Mouse (Mus musculus) midbrain, embryonic 15.5 days (tissue): ENCODE results near the gene Maco1. TPM values are rescaled to one million over a fixed set of nuclear protein-coding genes. Genes with fewer than 3 reads are reported as not detected.
A peak's percentile ranks its signal among the peaks of the same experiment; 100 is the strongest.
"Not testable (repeated sequence)": the region's sequence is repeated elsewhere in the genome, so short reads cannot be mapped to it uniquely, and the experiment has no call there.

Experiments used
- ATAC-seq: fragments of 200-750 bp; cut with Nextera tagmentation; replicated peaks from 2 replicates; pipeline ENCODE4 v1.8.0; 2017; ENCODE audit warnings: moderate TSS enrichment
- H3K27ac ChIP-seq: fragments of 300-500 bp; sonication (generic); 2 replicates; pipeline ENCODE4 v1.5.1; 2015; ENCODE audit warnings: mild to moderate bottlenecking, inconsistent platforms
- H3K27me3 ChIP-seq: fragments of 300-500 bp; sonication (generic); replicated peaks from 2 replicates; pipeline ENCODE4 v1.6.1; 2015; ENCODE audit warnings: inconsistent platforms
- H3K36me3 ChIP-seq: fragments of 300-500 bp; sonication (generic); replicated peaks from 2 replicates; pipeline ENCODE4 v1.6.1; 2015; ENCODE audit warnings: inconsistent platforms
- H3K4me1 ChIP-seq: fragments of 300-500 bp; sonication (generic); 2 replicates; pipeline ENCODE4 v1.6.1; 2015; ENCODE audit warnings: inconsistent platforms
- H3K4me2 ChIP-seq: fragments of 300-500 bp; sonication (generic); 2 replicates; pipeline ENCODE4 v1.6.1; 2015; ENCODE audit warnings: inconsistent platforms, mild to moderate bottlenecking, moderate library complexity
- H3K4me3 ChIP-seq: fragments of 300-500 bp; sonication (generic); 2 replicates; pipeline ENCODE4 v1.5.1; 2015; ENCODE audit warnings: mild to moderate bottlenecking, inconsistent platforms
- H3K9ac ChIP-seq: fragments of 300-500 bp; sonication (generic); 2 replicates; pipeline ENCODE4 v1.6.1; 2015; ENCODE audit warnings: mild to moderate bottlenecking, inconsistent platforms
- H3K9me3 ChIP-seq: fragments of 300-500 bp; sonication (generic); 2 replicates; pipeline ENCODE4 v1.6.1; 2016; ENCODE audit warnings: inconsistent platforms
- WGBS: fragments of 180-500 bp; shearing (Covaris S2); methylation state at CpG from one replicate; pipeline ENCODE4 v1.1.7; 2015; ENCODE audit warnings: mixed read lengths; 5-methylcytosine and 5-hydroxymethylcytosine counted together
- polyA plus RNA-seq: library from polyadenylated mRNA; unstranded; fragments of >200 nt; fragmentation: Nextera tagmentation; extraction: Ambion mirVana; gene quantifications from 2 replicates; pipeline ENCODE4 v1.2.1, GENCODE M21; 2015

The Maco1 gene
- polyA plus RNA-seq, 1 experiment from 2014 or later: 106 TPM

GRCm38 (mm10) chr4:134800098-134800497 lies 53.0 kb downstream of the Maco1 start:
- WGBS: 82% methylated on average over 8 of the region's 8 CpGs
- H3K4me3 ChIP-seq: no peak overlapping the region

GRCm38 (mm10) chr4:134799272-134799671 lies 53.9 kb downstream of the Maco1 start:
- no peaks in the 10 kb centered on the region for H3K9me3 ChIP-seq
- H3K4me2 ChIP-seq: no peak overlapping the region
- H3K36me3 ChIP-seq: peaks cover 25% of the 10 kb centered on the region
- no peak overlapping the region for H3K4me3 ChIP-seq
- no peak overlapping the region for H3K9ac ChIP-seq
- no peak overlapping the region for H3K27ac ChIP-seq
- WGBS: 11% methylated on average over 4 of the region's 4 CpGs
- peak; percentile 60 for ATAC-seq
- no peaks in the 10 kb centered on the region for H3K27me3 ChIP-seq
- no peaks in the 10 kb centered on the region for H3K4me1 ChIP-seq

More at GRCm38 (mm10) chr4:134800098-134800497, 53.0 kb downstream of the Maco1 start:
- Histone ChIP-seq H3K27ac (no peak overlapping the region), H3K4me1 (no peaks in the 10 kb centered on the region), H3K36me3 (peaks cover 33% of the 10 kb centered on the region), H3K9me3 (no peaks in the 10 kb centered on the region), H3K4me2 (no peak overlapping the region), H3K9ac (no peak overlapping the region), H3K27me3 (no peaks in the 10 kb centered on the region)
- no peak for ATAC-seq

DNA sequence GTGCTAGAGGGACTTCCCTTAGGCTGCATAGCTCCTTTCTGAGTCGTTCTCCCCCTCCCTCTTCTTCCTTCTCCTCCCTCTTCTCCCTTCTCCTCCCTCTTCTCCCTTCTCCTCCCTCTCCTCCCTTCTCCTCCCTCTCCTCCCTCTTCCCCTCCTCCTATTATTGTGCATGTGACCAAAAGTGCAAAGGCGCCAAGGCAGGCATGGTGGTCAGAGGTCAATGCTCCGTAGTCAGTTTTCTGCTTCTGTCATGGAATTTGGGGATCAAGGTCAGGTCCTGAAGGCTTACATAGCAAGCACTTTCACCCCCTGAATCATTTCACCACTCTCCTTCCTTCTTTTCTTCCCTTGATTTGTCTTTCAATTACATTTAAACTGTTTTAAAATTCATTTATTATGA lies 54.3 kb downstream of the Maco1 start:
- no peak overlapping the region for H3K4me2 ChIP-seq
- no peak overlapping the region for H3K4me3 ChIP-seq
- no peak overlapping the region for H3K27ac ChIP-seq
- peaks cover 21% of the 10 kb centered on the region for H3K36me3 ChIP-seq
- H3K9me3 ChIP-seq: no peaks in the 10 kb centered on the region
- 55% methylated on average over 3 of the region's 3 CpGs for WGBS
- no peaks in the 10 kb centered on the region for H3K4me1 ChIP-seq
- ATAC-seq: no peak
- no peaks in the 10 kb centered on the region for H3K27me3 ChIP-seq
- no peak overlapping the region for H3K9ac ChIP-seq

- Histone ChIP-seq H3K9me3 (no peaks in the 10 kb centered on the region), H3K27ac (no peak overlapping the region), H3K27me3 (no peaks in the 10 kb centered on the region), H3K4me3 (no peak overlapping the region), H3K4me1 (no peaks in the 10 kb centered on the region), H3K9ac (no peak overlapping the region), H3K4me2 (no peak overlapping the region), H3K36me3 (peaks cover 12% of the 10 kb centered on the region; the same call in 1 of the 2 replicates)
- WGBS: 80% methylated on average over 6 of the region's 6 CpGs
- ATAC-seq: no peak
Observed at GRCm38 (mm10) chr4:134797621-134798020, 55.5 kb downstream of the Maco1 start.

DNA sequence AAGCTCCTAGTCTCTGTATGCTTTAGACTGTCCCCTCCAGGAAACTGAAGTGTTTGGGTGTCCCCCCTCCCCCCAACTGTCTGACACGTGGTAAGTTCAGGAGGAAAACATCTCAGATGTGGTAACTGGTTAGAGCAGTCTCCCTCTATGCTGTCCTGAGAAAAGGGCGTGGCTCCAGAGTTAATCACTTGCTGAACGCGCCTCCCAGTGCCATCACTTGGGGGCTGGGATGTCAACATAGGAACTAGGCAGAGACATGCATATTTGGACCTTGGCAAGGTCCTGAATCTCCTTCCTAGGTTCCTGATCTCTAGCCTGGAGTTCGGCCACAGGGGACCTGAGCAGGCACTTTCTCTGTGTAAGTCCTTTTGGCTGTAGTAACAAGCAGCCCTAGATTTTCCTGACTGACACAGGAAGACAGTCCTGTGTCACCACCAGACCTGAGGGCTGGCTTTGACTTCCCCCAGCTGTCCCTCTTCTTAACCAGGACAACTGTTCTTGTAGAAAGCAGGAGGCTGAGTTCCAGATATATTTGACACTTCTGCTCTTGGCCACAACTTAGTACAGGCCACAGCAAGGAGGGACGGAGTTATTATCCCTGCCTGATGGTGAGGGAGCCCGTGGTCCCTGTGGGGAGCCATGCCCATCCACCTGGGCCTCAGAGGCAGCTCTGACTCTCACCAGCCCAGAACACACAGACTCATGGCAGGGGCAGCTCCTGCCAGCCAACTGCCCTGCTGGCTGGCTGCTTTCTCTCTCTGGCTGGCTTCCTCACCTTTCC lies 56.4 kb downstream of the Maco1 start:
- WGBS: 28% methylated on average over 7 of the region's 7 CpGs
- no peaks in the 10 kb centered on the region for H3K27me3 ChIP-seq
- ATAC-seq: no peak

GRCm38 (mm10) chr4:134795819-134796485 lies 57.2 kb downstream of the Maco1 start:
- H3K4me3 ChIP-seq: no peak overlapping the region
- 75% methylated on average over 5 of the region's 5 CpGs for WGBS
- no peaks in the 10 kb centered on the region; the same call in 1 of the 2 replicates for H3K36me3 ChIP-seq
- H3K27me3 ChIP-seq: no peaks in the 10 kb centered on the region
- ATAC-seq: no peak
- H3K9me3 ChIP-seq: no peaks in the 10 kb centered on the region
- no peak overlapping the region for H3K4me2 ChIP-seq
- no peak overlapping the region for H3K27ac ChIP-seq
- H3K4me1 ChIP-seq: no peaks in the 10 kb centered on the region
- no peak overlapping the region for H3K9ac ChIP-seq

More for the DNA sequence above, 56.4 kb downstream of the Maco1 start:
- Histone ChIP-seq H3K4me1 (no peaks in the 10 kb centered on the region), H3K27ac (no peak overlapping the region), H3K36me3 (peaks cover 4% of the 10 kb centered on the region; the same call in 1 of the 2 replicates), H3K9me3 (no peaks in the 10 kb centered on the region), H3K4me2 (no peak overlapping the region), H3K9ac (no peak overlapping the region), H3K4me3 (no peak overlapping the region)

DNA sequence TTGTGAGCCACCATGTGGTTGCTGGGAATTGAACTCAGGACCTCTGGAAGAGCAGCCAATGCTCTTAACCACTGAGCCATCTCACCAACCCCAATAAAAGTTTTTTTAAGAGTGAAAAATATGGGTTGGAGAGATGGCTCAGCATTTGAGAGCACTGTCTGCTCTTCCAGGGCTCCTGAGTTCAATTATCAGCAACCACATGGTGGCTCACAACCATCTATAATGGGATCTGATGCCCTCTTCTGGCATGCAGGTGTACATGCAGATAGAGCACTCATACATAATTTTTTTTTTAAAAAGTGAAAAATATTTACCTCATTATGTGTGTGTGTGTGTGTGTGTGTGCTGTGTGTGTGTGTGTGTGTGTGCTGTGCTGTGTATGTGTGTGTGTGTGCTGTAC lies 58.2 kb downstream of the Maco1 start:
- not testable (repeated sequence) for H3K27ac ChIP-seq, H3K9ac ChIP-seq, H3K9me3 ChIP-seq, H3K4me3 ChIP-seq, H3K36me3 ChIP-seq, H3K4me2 ChIP-seq, ATAC-seq, H3K4me1 ChIP-seq, H3K27me3 ChIP-seq

- no peak overlapping the region for H3K27ac ChIP-seq
- no peaks in the 10 kb centered on the region for H3K9me3 ChIP-seq
- H3K4me3 ChIP-seq: no peak overlapping the region
- no peak for ATAC-seq
- no peaks in the 10 kb centered on the region for H3K4me1 ChIP-seq
- H3K4me2 ChIP-seq: no peak overlapping the region
- H3K9ac ChIP-seq: no peak overlapping the region
- 48% methylated on average over 10 of the region's 10 CpGs for WGBS
- no peaks in the 10 kb centered on the region for H3K36me3 ChIP-seq
- H3K27me3 ChIP-seq: no peaks in the 10 kb centered on the region
Observed at GRCm38 (mm10) chr4:134793213-134793956, 59.8 kb downstream of the Maco1 start.

- H3K36me3 ChIP-seq: no peaks in the 10 kb centered on the region
- WGBS: 49% methylated on average over 6 of the region's 6 CpGs
- no peaks in the 10 kb centered on the region for H3K4me1 ChIP-seq
- no peak overlapping the region for H3K4me3 ChIP-seq
- no peak overlapping the region for H3K27ac ChIP-seq
- no peak for ATAC-seq
- no peaks in the 10 kb centered on the region for H3K9me3 ChIP-seq
- H3K4me2 ChIP-seq: no peak overlapping the region
- no peak overlapping the region for H3K9ac ChIP-seq
- H3K27me3 ChIP-seq: no peaks in the 10 kb centered on the region
Observed at GRCm38 (mm10) chr4:134791731-134792130, 61.4 kb downstream of the Maco1 start.

- H3K9ac ChIP-seq: no peak overlapping the region
- H3K9me3 ChIP-seq: no peaks in the 10 kb centered on the region
- no peaks in the 10 kb centered on the region for H3K27me3 ChIP-seq
- no peaks in the 10 kb centered on the region for H3K36me3 ChIP-seq
- H3K4me1 ChIP-seq: no peaks in the 10 kb centered on the region
- no peak overlapping the region for H3K4me3 ChIP-seq
- ATAC-seq: no peak
- 39% methylated on average over 10 of the region's 10 CpGs for WGBS
- H3K27ac ChIP-seq: no peak overlapping the region
- H3K4me2 ChIP-seq: no peak overlapping the region
Observed at GRCm38 (mm10) chr4:134786946-134787345, 66.2 kb downstream of the Maco1 start.

DNA sequence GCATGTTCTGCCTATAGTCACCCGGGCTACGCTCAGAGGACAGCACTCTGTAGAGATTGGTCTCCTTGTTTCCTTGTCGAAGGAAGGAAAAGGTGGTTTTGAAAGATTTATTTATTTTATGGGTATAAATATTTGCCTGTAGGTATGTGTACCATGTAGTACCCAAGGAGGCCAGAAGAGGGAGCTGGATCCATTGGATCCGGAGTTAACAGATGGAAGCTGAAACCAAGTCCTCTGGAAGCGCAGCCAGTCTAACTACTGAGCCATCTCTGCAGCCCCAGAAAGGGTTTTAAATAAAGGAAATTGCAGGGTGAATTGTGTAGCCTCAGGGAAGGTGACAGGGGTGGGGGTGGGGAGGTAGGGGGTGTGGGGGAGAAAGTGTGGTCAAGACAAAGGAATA lies 68.4 kb downstream of the Maco1 start:
- Histone ChIP-seq H3K36me3 (no peaks in the 10 kb centered on the region), H3K4me2 (no peak overlapping the region), H3K4me3 (no peak overlapping the region), H3K4me1 (no peaks in the 10 kb centered on the region), H3K27ac (no peak overlapping the region), H3K27me3 (no peaks in the 10 kb centered on the region), H3K9ac (no peak overlapping the region), H3K9me3 (no peaks in the 10 kb centered on the region)
- 51% methylated on average over 5 of the region's 5 CpGs for WGBS
- no peak for ATAC-seq

DNA sequence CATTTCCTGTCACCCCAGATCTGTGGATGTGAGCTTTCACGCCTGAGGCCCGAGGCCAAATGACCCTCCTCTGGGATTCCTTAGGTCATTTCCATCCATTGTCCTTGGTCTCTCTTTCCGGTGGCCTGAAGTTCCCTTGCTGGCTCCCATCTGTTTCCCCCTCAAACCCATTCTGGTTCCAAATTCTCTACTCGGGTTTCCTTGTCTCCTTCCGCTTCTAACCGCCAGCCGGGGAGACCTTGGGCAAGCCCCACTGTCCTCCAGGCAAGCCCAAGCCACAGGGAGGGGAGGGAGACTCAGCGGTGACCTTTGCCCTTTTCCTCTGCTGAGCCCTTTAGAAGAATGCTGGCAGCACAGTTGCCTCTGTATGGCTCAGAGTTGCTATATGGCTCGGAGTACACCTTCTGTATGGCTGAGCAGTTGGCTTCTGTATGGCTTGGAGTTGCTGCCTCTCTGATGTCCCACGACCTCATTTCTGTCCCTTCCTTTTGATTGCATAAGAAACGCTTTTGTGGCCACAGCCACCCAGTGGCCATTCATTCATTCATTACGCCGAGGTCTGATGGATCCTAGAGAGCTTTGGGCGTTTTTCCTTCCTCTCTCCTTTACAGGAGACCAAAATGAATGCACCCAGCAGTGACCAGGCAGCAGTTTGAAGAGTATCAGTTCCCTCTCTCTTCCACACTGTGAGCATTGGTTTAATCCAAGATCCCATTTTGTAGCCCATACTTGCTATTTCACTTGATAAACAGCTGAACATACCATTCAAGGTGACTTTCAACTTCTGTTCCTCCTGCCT lies 73.8 kb downstream of the Maco1 start:
- 35% methylated on average over 14 of the region's 14 CpGs for WGBS
- ATAC-seq: no peak
- Histone ChIP-seq H3K36me3 (no peaks in the 10 kb centered on the region), H3K9ac (no peak overlapping the region), H3K4me2 (no peak overlapping the region), H3K27ac (no peak overlapping the region), H3K4me1 (no peaks in the 10 kb centered on the region), H3K9me3 (no peaks in the 10 kb centered on the region), H3K4me3 (no peak overlapping the region), H3K27me3 (no peaks in the 10 kb centered on the region)
